Mouse (Mus musculus) gastrocnemius, postnatal 4 days (tissue): ENCODE data around the gene Pla2g4c. TPM values are rescaled to one million over a fixed set of nuclear protein-coding genes. Genes with fewer than 3 reads are reported as not detected.

Experiments
- DNase-seq, 2 experiments: peaks; one replicate each; pipeline ENCODE4 v3.0.0; 2021 to 2022; ENCODE audit warnings: low spot score in 2 of 2, mixed read lengths in 2 of 2
- total RNA-seq, 2 experiments: library from RNA; stranded (reverse); gene quantifications; 2 replicates each; pipeline ENCODE4 v1.2.3; 2021

Pla2g4c gene
- total RNA-seq, 2 experiments from 2014 or later: 0.27 to 0.31 TPM

DNA sequence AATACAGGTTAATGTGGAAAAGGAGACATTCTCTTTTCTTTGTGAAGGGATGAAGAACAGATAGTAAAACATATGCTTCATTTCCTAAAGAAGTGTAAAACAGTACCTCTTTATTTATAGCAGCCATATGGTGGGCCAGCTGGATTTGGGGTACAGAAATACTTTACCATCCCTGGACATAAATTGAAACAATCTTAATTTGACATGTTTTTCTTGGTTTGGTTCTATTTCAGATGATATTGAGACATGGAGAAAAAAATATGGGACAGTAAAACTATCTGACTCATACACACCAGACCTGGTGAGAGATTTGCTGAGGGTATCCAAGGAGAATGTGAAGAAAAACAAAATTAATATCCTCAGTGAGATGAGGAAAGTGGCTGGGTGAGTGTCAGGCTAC is 31.5 kb downstream of the Pla2g4c start:
- no peak for DNase-seq

DNA sequence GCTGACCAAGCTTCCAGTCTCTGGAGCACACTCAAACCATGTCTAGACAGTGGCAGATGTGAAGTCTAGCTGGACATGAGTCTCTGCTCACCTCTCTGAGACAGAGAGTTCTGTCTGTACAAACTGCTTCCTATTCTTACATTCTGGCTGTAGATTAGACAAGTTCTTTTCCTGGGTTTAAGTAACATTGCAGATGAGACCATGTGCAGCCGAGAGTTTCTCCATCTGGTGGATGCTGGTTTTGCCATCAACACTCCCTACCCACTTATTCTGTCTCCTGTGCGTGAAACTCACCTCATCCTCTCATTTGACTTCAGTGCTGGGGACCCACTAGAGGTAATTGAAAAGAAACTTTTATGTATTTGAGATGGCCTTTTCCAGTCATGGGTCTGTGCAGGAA is 56.1 kb downstream of the Pla2g4c start:
- DNase-seq: no peak

GRCm38 (mm10) chr7:13397832-13398231 is 73.4 kb downstream of the Pla2g4c start, which contains the start of gene Cabp5:
Gene Cabp5, plus strand, starts transcription at chr7:13398132.
- DNase-seq: no peak

Other genes with a start within 250 kb of the Pla2g4c start
- not detected for gene Vmn1r85, start 229.5 kb upstream of the Pla2g4c start, total RNA-seq
- gene Vmn1r86, start 204.7 kb upstream of the Pla2g4c start, total RNA-seq: not detected
- gene Vmn1r87, start 184.5 kb upstream of the Pla2g4c start, total RNA-seq: not detected
- under 1 TPM; 0.05 to 0.08 TPM for gene Vmn1r88, start 165.1 kb upstream of the Pla2g4c start, total RNA-seq
- not detected for gene Vmn1r89, start 111.6 kb upstream of the Pla2g4c start, total RNA-seq
- gene Lig1, start 47.4 kb upstream of the Pla2g4c start, total RNA-seq: 10 to 100 TPM; 32.3 to 34.9 TPM
- gene Zswim9, start 45.9 kb upstream of the Pla2g4c start, total RNA-seq: 10 to 100 TPM in 1 of 2 experiments, 1 to 10 TPM in 1; 9.4 to 10.0 TPM
- gene Cabp5, start 73.5 kb downstream of the Pla2g4c start, total RNA-seq: under 1 TPM in 1 of 2 experiments, not detected in 1; 0.20 TPM
- gene Bsph1, start 126.2 kb downstream of the Pla2g4c start, total RNA-seq: not detected
- not detected for gene Bsph2, start 246.4 kb downstream of the Pla2g4c start, total RNA-seq